Mouse (Mus musculus) spleen, adult 2 months (tissue): ENCODE results near the gene Tspyl4.

ENCODE experiments used
- CTCF ChIP-seq: fragments of 200-500 bp; IDR thresholded peaks from 2 replicates; pipeline ENCODE4 v1.5.1; 2011; ENCODE audit warnings: mild to moderate bottlenecking, inconsistent platforms; ENCODE audit not compliant: insufficient read depth, insufficient read length, insufficient replicate concordance; ENCODE audit errors: extremely low read depth
- POLR2A ChIP-seq: fragments of 200-500 bp; IDR thresholded peaks from 2 replicates; pipeline ENCODE4 v1.6.1; 2011; ENCODE audit warnings: low read depth, low read length, inconsistent platforms

DNA sequence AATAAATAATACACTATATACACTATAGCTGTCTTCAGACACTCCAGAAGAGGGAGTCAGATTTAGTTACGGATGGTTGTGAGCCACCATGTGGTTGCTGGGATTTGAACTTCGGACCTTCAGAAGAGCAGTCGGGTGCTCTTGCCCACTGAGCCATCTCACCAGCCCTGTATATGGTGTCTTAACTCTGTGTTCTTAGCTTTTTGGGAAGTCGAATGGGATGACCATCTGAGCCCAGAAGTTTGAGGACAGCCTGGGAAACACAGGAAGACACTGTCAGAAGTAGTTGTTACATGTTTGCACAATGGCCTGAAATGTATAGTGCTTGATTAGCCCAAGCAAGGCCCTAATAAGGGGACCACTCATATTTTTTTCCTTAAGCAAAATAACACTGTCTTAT lies 32.1 kb upstream of the Tspyl4 start:
- no peak for TF ChIP-seq CTCF
- no peak for TF ChIP-seq POLR2A
